Mouse (Mus musculus) bone marrow macrophage, adult 2 months (primary cell): Measurements from ENCODE around the gene Tdg.

Source experiments
- CTCF ChIP-seq: IDR thresholded peaks from 2 replicates; pipeline ENCODE4 v1.5.1; 2012; ENCODE audit warnings: low read depth, mild to moderate bottlenecking, low read length, moderate library complexity
- POLR2A ChIP-seq: IDR thresholded peaks from 2 replicates; pipeline ENCODE4 v1.6.1; 2012; ENCODE audit warnings: mild to moderate bottlenecking, low read depth, low read length, borderline replicate concordance

DNA sequence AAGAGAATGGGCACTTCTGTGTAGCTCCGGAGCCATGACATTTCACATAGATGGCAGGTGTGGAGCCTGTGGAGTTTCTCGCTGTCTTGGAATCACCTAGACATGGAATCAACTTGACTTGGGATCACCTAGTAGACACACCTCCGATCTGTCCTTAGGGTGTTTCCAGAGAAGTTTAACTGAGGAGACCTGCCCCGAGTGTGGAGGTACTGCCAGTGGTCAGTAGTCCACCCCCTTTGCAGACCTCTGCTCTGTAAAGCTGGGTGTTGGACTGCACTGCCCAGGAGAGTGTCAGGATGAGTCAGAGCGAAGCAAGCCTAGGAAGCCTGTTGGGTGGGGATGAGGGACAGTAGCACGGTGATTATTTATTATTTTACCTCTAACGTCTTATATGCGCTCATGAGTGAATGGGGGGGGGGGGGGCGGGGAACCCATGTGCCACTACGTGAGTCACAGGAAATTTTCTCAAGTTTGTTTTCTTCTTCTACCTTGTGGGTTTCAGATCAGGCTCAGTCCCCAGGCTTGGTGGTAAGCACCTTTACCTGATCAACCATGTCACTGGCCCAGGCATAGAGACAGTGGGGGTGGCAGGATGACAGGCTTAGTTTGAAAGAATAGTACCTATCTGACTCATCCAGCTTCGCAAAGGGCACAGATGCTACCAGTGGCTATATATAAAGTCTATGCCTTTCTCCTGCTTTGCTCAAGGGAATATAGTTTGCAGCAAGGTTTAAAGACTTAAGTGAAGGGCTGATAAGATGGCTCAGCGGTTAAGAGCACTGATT is 3.1 kb downstream of the Tdg start:
- no peak for TF ChIP-seq CTCF
- no peak for TF ChIP-seq POLR2A
